Mouse (Mus musculus) v-Abl transformed pro-B cells (cell line): ENCODE measurements around the gene Alg9.
"Not testable (repeated sequence)": the region's sequence is repeated elsewhere in the genome, so short reads cannot be mapped to it uniquely, and the experiment has no call there.

Experiments
- in situ Hi-C, 2 experiments: fragments of 400-800 bp; cut with MboI; formaldehyde crosslinking; loops; one replicate each; pipeline ENCODE4 v1.15.1; 2025; ENCODE audit not compliant: unreplicated experiment in 2 of 2

Gene Alg9

GRCm38 (mm10) chr9:50803055-50803671 is 28.3 kb downstream of the Alg9 start:
- in situ Hi-C loops: loop anchor here (5.0 kb wide), 4 partner anchors 44 to 339 kb away; partner anchors contain the start of gene Ppp2r1b (in 1 of the 2)

DNA sequence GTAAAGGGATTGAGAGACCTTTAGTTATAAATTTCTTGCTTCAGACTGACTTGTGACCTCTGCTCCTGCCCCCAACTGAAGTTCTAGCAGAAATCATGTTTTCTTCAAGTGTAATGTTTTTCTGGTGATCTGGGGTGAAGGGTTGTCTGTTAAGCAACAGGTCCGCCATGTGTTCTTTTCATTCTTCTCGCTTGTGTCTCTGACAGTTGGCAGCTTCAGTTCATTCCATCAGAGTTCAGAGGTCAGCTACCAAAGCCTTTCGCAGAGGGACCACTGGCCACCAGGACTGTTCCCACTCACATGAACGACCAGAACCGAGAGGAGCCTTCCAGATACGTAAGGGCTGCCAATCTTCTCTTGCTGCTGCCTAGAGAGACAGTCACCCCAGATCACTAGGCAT is 33.7 kb downstream of the Alg9 start:
- in situ Hi-C loops: no loop called here

DNA sequence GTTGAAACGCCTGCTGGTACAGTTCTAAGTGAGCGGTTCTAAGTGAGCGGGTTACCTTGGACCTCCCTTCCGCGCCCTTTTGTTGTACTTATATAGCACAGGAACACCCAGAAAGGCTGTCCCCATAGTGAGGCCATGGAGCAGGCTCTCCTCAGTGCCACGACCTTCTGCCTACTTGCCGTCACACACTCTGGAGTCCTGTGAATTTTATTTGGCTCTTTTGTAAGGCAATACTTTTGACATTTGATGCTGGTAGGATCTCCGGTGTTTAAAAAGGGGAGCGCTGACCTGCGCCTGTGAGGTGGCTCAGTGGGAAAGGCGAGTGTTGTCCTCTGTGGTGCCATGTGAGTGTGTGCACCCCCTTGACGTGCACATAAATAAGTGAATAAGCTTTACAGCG is 34.3 kb downstream of the Alg9 start:
- in situ Hi-C loops: no loop called here

- in situ Hi-C loops: no loop called here
These were observed 36.4 kb downstream of the Alg9 start for GRCm38 (mm10) chr9:50811187-50811586.

- in situ Hi-C loops: no loop called here
These were observed 36.9 kb downstream of the Alg9 start for GRCm38 (mm10) chr9:50811746-50812145.

DNA sequence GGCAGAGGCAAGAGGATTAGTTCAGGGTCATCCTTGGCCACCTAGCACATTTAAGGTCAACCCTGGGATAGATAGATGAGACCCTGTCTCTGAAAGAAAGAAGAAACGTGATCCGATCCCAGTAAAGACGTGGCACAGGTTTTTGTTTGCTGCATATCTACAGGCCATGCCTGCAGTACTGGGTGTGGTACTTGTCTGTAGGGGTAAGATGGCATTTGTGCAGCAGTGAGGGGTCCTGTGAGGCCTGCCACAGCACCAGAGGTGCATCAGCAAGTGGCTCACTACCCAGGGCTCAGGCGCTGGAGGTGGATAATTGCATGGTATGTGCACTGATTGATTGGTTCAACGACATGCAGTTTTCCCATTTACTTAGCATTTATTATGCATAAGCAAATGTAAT is 39.0 kb downstream of the Alg9 start:
- in situ Hi-C loops: no loop called here

DNA sequence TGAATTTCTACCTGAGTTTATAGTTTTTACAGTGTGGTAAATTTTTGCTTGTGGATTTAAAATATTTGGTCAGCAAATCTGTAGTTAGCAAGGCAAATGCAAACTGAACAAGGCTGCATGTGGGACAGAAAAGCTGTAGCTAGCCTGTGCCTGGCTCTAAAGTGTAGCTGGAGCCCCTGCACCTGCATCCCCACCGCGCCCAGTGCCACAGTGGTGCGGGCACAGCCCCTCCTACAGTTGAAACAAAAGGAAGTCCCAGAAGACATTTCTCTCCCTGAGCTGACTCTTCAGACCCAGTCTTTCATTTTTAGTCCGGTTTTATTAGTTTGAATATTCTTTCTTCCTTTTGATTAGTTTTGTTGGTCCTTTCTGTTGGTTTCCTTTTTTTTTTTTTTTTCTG is 40.8 kb downstream of the Alg9 start:
- in situ Hi-C loops: no loop called here

GRCm38 (mm10) chr9:50816512-50816911 is 41.7 kb downstream of the Alg9 start:
- in situ Hi-C loops: no loop called here

GRCm38 (mm10) chr9:50818050-50818449 is 43.2 kb downstream of the Alg9 start:
- in situ Hi-C loops: no loop called here

- in situ Hi-C loops: no loop called here
These were observed 44.9 kb downstream of the Alg9 start for GRCm38 (mm10) chr9:50819716-50820115.

DNA sequence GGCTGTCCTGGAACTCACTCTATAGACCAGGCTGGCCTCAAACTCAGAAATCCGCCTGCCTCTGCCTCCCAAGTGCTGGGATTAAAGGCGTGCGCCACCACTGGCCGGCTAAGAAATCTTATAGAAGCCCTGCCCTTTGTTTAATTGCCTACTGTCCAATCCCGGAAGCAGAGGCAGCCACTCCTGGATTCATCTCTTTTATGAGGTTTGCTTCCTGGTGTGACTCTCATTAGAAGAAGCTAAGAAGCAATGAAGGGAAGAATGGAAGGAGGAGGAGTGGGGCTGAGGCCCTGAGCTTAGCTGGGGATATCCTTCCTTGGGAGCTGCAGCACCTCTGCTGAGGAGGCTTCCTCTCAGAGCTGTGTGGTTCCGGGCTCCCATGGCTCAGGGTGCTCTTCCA is 46.8 kb downstream of the Alg9 start:
- in situ Hi-C loops: no loop called here

- in situ Hi-C loops: no loop called here
These were observed 47.4 kb downstream of the Alg9 start for GRCm38 (mm10) chr9:50822216-50822615.

- in situ Hi-C loops: no loop called here
These were observed 49.1 kb downstream of the Alg9 start for GRCm38 (mm10) chr9:50823779-50824453.

DNA sequence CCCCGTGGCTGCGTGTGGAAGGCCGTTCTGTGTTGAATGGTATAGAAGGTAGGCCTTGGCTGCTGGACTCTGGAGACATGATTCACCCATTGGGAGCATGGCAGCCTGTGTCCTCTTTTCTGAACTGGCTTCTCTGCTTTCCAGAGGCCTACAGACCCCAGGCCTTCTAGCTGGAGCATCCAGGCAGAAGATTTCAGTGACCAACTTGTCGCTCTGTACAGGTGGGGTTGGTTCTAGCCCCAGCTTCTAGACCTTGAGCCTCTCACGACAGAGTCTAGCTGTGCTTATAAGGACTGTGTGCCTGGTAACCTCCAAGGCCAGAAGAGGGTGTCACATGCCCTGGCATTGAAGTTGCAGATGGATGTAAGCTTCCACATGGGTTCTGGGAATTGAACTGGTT is 56.7 kb downstream of the Alg9 start:
- in situ Hi-C loops: no loop called here

DNA sequence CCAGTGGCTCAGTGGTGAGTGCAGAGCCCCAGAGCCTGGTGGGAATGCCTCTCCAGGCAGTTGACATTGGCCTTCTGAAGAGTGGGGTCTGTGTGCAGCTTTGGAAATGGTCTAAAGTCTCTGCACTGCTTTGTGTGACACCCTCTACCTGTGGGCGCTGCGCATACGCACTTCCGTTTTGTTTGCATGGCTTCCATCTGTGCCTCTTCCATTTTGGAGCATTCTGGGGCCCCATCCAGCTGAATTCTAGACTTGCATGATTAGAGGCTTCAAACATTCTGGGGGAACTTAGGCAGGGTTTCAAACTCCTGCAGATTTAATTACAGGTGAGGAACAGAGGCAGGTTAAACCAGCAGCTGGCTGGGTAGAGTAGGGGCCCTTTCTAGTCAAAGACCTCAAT is 57.3 kb downstream of the Alg9 start:
- in situ Hi-C loops: no loop called here

GRCm38 (mm10) chr9:50832582-50832981 is 57.8 kb downstream of the Alg9 start:
- in situ Hi-C loops: not testable (repeated sequence)

- in situ Hi-C loops: no loop called here
These were observed 59.0 kb downstream of the Alg9 start for GRCm38 (mm10) chr9:50833786-50834185.

GRCm38 (mm10) chr9:50835068-50835705 is 60.4 kb downstream of the Alg9 start:
- in situ Hi-C loops: no loop called here

- in situ Hi-C loops: no loop called here
These were observed 61.3 kb downstream of the Alg9 start for GRCm38 (mm10) chr9:50836097-50836496.

GRCm38 (mm10) chr9:50841079-50841789 is 66.4 kb downstream of the Alg9 start:
- in situ Hi-C loops: loop anchor here in 1 of 2 experiments (10.0 kb wide), 1 partner anchor 314 kb away; no protein-coding TSS in a partner anchor

GRCm38 (mm10) chr9:50845081-50845480 is 70.3 kb downstream of the Alg9 start, which contains the start of gene Ppp2r1b:
TSS of gene Ppp2r1b (plus strand) at chr9:50845301.
- in situ Hi-C loops: loop anchor here in 1 of 2 experiments (5.0 to 10.0 kb wide), 2 partner anchors 43 to 310 kb away; no protein-coding TSS in a partner anchor
